Mouse (Mus musculus): ENCODE data around the gene Trpc7.

Trpc7 gene

DNA sequence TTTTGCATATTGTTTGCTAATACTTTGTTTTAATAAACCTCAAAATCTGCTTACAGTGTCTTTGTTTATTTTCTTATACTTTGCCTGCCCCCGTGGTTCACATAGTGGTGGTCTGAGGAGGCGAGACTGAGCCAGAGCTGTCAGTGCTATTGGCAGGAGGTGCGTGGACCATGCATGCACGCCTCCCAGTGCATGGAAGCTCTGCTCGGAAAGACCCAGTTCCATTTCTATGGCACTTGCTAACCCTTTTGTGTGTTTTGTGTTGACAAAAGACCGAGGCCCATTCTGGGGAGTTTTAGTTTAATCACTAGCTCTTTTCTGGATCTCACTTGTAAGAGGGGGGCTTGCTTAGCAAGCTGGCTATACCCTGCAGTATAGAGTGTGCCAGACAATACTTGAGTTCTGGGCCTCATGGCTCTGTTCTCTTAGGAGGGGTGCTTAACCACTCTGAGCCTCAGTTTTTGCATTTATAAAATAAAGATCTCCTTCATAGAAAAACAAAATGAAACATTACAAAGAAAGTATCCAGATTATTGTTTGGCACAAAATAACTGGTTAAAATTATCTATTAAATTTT, 153.4 kb downstream of the Trpc7 start:
- DNase-seq: no peak

DNA sequence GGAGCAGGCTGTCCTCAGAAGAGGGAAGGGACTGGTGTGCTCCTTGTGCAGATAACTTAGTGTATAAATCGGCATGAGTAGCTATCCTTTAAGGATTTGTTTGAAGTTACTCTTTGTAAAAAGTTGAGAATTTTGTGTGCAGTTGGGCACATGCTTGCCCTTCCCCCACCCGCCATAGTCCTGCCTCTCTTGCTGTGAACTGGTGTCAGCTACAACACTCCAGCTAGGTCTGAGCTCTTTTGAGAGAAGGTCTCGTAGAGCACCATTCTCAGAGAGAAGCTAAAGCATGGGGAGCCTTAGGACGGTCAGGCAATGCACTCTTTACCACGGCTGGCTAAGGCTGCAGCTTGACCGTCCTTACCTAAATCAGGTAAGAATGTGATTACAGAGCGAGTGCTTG, 154.1 kb downstream of the Trpc7 start:
- no peak for DNase-seq

- no peak for DNase-seq
These were observed 155.3 kb downstream of the Trpc7 start for GRCm38 (mm10) chr13:56740496-56740895.

GRCm38 (mm10) chr13:56739556-56739955, 156.2 kb downstream of the Trpc7 start:
- DNase-seq: no peak

- DNase-seq: no peak
These were observed 160.4 kb downstream of the Trpc7 start for GRCm38 (mm10) chr13:56735212-56735875.

DNA sequence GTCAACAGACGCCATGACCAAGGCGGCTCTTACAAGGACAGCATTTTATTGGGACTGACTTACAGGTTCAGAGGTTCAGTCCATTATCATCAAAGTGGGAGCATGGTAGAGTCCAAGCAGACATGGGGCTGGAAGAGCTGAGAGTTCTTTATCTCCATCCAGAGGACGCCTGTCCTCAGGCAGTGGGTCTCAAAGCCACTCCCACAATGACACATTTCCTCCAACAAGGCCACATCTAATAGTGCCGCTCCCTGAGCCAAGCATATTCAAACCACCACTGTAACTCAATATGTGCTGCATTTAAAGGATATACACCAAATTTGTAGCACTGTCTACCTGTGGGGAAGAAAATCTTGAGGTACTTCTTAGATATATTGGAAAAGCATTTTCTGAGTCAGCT, 161.2 kb downstream of the Trpc7 start:
- DNase-seq: no peak

- no peak for DNase-seq
These were observed 166.7 kb downstream of the Trpc7 start for GRCm38 (mm10) chr13:56729046-56729445.

DNA sequence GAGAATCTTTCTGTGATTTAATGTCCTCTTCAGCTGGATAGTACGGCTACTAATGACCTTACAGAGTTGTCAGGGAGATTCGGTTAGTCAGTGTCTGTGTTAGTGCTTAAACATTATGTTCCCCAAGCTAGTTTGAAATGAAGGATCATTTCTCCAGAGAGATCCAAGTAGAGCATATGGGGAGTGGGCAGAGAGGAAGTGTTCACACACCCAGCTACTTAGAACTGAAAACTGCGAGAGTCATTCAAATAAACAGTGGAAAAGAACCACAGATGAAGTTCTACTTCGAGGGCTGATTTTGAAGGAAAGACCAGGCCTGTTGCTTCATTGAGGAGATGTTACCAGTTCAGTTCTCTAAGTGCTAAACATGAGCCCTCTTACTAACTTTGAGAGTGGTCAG, 169.2 kb downstream of the Trpc7 start:
- no peak for DNase-seq

Data from right cerebral cortex, postnatal 14 days (tissue).